Mouse (Mus musculus): ENCODE measurements around the gene Fcgbp.
A peak's percentile ranks its signal among the peaks of the same experiment; 100 is the strongest.
"Not testable (repeated sequence)": the region's sequence is repeated elsewhere in the genome, so short reads cannot be mapped to it uniquely, and the experiment has no call there.

The Fcgbp gene

DNA sequence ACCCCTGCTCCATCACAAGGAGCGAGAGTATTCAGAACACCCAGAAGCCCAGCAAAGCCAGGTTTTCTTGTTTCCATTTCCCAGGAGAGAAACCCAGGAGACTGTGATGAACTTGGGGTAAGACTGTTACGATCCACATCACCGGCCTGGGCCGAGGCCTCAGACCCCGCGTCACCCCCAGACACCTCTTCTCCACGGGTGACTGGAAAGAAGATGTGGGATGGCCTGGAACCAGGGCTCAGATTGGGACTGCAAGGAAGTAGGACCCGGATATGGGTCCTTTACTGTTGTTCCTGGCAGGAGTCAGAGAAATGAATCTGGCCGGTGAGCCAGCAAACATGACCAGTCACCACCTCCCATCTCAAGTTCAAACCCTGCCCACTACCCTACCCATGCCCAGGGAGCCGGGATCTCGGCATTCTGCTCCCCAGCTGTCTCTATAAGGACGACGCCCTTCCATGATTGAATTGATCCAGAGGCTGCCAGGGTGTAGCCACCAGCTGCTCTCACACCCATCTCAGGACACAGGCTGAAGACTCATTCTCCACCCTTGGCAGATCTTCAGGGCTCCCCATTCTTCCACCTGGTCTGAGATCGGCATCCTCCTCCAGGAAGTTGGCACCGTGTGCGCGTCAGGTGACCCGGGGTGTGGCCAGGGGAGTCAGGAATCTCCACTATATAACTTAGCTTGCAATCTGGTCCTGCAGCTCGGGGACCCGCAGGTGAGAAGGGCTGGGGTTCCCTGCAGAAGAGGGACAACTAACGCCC lies at the start of gene Fcgbp:
Gene Fcgbp (plus strand): TSS at position 706 of the 768 bp plus-strand sequence.
- no peak for DNase-seq (ENCODE audit: low read depth, low spot score)

DNA sequence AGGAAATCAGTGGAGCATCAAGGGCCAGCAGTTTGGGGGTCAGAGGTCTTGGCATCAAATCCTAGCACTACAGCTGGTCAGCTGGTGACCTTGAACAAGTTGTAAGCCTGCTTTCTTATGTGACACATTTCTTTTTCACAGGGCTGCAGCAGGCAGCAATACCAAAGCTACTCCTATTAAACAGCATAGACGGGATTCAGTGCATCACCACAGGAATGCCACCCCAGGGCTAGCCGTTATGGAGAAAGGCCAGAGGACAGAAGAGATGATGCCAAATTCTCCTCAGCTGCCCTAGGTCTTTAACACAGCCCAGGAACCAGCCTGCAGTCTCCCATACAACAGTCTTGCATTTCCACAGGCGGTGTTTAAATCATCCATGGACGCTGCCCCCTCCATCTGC lies 26.5 kb upstream of the Fcgbp start:
- DNase-seq (ENCODE audit: low read depth, low spot score): no peak

DNA sequence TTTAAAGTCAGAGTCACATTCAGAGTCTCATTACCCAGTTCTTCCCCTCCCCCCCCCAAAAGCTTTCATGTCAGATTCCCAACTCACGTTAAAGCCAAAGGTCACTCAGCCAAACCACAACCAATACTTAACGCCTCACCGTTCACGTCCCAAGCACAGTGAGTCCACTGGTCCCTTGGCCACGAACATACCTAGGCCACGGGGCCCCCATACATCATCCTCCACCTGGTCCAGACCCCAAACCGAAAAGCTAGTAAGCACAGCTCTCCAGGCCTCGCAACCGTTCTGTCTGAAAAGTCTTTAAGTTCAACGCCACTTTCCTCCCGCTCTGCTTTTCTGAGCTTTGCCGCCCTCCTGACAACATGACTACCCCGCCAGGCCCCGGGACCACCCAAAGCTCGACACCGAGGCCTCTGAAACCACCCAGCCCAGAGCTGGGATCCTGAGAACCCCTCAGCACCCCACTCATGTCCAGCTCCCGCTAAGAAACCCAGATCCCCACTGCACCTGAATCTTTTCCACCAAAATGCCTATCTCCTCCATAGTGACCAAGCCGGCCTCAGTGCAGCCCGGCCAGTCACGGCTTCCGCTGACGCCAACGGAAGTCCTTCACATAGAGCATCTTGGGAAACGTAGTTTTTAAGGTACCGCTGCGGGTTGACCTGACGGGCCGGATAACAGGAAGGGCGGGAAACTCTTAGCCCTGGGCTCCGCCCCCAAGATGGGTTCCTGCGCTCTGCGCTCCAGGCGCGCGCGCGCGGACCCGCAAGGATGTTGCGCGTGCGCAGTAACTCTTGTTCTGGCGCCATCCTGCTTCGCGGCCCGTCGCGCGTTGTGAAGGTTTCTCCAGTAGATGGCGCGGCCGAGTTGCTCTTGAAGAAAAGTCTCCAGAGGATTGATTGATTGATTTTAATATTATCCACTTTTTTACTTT lies 21.3 kb upstream of the Fcgbp start, which contains the start of gene Psmc4:
Gene Psmc4 (minus strand): TSS at position 626 of the 934 bp plus-strand sequence.
- DNase-seq (ENCODE audit: low read depth, low spot score): peak; percentile 99

DNA sequence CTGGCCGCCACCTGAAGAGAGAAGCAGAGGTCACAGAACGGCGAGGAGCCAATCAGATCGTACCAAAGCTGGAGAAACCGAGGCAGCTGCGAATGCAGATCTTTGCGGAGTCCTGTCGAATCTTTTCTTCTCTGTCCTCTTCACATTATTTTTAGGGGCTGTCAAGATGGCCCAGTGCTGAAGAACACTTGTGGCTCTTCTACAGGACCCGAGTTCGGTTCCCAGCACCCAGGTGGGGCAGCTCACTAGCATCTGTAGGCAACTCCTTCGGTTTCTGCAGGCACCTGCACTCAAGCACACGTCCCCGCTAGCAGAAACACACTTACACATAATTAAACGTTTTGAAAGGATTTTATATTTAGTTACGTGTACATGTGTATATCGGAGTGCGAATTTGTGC lies 20.5 kb upstream of the Fcgbp start:
- DNase-seq (ENCODE audit: low read depth, low spot score): no peak

DNA sequence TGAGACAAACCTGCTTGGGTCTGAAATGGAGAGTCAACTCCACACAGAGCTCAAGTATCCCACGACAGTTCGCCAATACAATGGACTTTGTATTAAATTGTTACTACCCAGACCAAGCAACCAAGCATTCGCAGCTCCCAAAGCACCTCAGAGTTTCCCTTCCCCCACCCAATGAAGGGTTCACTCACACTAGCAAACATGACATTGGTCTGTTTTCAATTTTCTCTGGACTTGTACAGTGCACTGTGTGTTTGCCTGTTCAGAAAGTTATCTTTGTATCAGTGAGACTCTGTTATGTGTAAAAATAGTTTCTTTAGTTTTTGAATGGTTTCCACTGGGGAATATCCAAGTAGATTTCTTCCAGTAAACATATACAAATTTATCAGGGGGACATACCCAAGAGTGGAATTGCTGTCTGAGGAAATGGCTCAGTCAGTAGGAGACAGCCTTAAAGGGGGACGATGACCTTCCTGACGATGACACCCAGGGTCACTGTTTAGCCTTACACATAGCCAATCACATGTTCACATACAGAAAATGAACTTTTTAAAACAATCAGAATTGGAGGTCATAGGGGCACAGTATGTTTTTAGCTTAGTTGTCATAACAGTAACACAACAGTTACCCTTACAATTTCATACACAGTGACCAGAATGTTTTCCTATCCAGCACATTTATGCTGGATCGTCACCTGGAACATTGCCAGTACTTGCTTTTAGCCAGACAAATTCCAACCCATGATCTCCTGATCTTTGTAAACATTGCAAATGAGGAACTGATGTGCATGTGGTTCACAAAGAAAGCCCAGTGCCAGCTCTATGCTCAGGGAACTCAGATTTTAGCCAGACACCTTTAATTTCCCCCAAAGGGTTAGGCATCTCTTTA lies 17.7 kb upstream of the Fcgbp start:
- no peak for DNase-seq (ENCODE audit: low read depth, low spot score)

DNA sequence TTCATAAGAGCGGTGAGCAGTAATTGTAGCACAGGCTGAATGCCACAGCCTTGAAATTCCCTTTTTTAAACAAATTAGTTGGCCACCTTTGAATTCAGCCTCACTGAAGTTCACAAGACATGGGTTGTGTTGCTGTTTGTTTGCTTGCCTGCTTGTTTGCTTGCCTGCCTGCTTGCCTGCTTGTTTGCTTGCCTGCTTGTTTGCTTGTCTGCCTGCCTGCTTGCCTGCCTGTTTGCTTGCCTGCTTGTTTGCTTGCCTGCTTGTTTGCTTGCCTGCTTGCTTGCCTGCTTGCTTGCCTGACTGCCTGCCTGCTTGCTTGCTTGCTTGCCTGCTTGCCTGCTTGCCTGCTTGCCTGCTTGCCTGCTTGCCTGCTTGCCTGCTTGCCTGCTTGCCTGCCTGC lies 11.1 kb upstream of the Fcgbp start:
- no peak for DNase-seq (ENCODE audit: low read depth, low spot score)

DNA sequence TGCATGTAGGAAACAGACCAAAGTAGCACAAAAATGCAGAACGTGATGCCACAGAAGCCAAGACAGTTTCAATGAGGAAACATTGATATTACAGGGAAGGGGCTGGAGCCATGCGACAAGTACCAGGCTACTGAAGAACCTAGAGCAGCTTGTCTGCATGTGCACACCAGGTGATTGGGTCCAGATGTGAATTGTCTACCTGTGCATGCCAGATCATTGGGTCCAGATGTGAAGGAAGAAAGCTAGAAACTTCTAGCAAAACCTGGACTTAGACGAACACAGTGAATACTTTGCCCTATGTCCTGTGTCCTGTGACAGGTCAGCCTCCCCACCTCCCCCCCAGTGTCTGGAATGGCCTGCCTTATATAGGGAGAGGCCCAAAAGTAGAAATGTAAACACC lies 2.4 kb upstream of the Fcgbp start:
- no peak for DNase-seq (ENCODE audit: low read depth, low spot score)

DNA sequence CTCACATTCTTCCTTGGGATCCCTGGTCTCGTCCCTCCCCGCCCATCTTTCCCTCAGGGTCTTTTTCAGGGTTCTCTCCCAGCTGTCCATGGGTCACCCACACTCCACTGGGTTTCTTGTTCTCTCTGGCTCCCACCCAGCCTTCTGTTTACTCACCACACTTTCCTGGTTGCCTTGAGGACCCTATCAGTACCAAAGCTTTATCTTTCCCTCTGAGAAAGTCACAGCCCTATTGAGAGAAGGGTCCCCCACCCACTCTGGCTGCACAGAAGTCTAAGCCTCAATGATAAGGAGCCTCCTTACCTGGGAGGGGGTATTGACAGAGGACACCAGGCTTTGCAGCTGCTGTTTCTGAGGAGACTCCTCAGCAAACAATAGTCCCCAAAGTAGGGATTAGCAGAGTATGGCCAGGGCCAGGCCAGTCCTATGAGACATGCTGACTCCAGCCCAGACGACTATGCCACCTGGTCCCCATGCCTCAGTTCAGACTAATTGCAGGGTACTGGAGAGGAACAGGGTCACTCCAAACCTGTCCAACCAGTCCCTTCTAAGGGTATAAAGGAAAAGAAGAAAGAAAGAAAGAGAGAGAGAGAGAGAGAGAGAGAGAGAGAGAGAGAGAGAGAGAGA lies 1.4 kb upstream of the Fcgbp start:
- DNase-seq (ENCODE audit: low read depth, low spot score): no peak

DNA sequence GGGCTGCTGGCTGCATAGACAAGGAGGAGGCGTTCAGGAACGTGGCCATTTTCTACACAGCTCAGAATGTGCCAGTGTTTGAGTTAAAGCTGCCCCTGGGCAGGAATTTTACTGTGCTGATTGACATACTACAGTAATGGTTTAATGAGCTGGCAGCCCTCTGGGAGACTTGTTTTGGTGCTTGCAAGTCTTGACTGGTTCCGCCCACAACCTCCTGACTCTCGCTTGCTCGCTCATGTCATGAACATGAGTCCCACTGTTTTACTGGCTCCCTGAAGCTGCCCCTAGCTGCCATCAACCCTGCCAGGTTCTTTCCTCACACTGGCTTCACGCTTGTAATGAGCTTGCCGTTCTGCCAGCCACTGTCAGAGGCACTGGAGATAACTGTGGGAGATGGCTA lies 13.2 kb downstream of the Fcgbp start:
- DNase-seq (ENCODE audit: low read depth, low spot score): no peak

DNA sequence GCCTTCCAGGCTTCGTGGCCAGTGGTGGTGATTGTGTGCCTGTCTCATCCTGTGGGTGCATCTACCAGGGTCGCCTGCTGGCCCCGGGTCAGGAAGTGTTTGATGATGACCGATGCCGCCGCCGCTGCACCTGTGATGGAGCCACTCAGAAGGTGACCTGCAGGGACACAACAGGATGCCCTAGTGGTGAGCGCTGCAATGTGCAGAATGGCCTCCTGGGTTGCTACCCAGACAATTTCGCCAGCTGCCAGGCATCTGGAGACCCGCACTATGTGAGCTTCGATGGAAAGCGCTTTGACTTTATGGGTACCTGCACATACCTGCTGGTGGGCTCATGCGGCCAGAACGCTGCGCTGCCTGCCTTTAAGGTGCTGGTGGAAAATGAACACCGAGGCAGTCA lies 15.2 kb downstream of the Fcgbp start:
- DNase-seq (ENCODE audit: low read depth, low spot score): peak; percentile 55

DNA sequence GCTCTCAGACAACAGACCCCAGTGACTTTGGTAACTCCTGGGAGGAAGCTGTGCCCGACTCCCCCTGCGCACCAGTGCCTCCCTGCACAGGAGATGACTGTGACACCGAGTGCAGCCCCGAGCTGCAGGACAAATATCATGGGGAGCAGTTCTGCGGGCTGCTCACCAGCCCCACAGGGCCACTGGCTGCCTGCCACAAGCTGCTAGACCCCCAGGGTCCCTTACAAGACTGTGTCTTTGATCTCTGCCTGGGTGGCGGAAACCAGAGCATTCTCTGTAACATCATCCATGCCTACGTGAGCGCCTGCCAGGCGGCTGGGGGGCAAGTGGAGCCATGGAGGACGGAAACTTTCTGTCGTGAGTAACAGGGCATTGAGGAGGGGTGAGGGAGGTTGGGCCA lies 22.5 kb downstream of the Fcgbp start:
- no peak for DNase-seq (ENCODE audit: low read depth, low spot score)

DNA sequence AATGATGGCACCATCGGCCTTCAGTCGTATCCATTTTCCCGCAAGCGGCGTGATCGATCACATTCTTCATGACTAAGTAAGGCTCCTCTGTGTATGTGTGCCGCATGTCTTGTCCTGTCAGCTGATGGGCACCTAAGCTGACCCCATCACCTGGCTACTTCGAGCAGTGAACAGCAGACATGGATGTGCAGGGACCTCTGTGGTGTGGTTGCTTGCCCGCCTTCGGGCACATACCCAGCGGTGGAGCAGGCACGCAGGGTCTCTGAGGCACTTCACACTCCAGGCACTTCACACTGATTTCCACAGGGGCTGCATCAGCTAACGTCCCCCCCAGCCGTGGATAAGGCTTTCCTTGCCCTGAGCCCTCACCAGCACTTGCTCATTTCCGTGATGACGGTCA lies 28.1 kb downstream of the Fcgbp start:
- no peak for DNase-seq (ENCODE audit: low read depth, low spot score)

DNA sequence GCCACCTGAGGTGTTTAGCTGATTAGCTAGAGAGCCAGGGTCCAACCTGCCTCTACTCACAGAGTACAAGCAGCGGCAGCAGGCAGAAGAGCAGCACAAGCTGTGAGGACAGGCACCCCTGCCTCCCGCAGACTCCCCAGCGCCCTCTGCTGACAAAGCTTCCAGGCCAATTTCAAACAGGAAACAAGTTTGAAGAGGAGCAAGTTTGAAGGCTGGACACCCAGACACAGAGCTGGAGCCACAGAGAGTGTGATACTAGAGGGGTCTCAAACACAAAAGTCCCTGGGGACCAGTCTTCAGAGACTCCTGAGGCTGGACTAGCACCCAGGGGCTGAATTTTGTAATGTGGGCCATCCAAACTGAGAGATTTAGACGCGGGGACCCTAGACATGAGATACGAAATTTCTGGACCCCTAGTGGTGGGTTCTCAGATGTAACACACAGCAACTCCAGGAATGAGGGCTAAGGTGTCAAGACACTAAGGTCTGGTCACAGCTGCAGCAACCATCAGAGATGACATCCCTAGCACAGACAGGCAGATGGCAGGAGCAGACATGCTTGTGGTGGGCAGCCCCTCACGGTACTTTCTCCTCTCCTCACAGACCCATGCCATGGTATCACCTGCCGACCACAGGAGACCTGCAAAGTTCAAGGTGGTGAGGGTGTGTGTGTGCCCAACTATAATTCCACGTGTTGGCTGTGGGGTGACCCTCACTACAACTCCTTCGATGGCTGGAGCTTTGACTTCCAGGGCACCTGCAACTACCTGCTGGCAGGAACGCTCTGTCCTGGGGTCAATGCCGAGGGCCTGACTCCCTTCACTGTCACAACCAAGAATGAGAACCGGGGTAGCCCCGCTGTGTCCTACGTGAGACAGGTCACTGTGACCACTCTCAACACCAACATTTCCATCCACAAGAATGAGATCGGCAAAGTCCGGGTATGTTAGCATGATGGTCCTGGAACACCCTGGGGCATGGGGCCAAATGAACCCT lies 29.9 kb downstream of the Fcgbp start:
- peak; percentile 89 for DNase-seq (ENCODE audit: low read depth, low spot score)

DNA sequence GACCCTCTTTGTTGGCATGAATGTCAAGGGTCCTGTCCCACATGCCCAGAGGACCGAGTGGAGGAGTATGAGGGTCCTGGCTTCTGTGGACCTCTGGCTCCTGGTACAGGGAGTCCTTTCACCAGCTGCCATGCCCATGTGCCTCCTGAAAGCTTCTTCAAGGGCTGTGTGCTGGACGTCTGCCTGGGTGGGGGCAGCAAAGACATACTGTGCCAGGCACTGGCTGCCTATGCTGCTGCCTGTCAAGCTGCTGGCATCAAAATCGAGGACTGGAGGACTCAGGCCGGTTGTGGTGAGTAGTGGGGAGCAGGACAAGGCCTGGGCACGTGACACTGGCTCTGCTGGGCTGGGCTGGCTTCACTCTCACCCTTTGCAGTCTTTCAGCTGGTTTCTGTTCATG lies 31.9 kb downstream of the Fcgbp start:
- DNase-seq (ENCODE audit: low read depth, low spot score): not testable (repeated sequence)

DNA sequence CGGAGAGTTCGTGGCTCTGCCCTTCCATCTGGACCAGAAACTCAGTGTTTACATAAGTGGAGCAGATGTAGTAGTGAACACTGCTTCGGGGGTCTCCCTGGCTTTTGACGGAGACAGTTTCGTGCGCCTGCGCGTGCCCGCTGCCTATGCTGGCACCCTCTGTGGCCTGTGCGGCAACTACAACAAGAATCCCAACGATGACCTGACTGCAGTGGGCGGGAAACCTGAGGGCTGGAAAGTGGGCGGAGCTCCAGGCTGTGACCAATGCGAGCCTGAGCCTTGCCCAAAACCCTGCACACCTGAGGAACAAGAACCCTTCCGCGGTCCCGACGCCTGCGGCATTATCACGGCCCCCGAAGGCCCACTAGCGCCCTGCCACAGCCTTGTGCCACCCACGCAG lies 33.6 kb downstream of the Fcgbp start:
- DNase-seq (ENCODE audit: low read depth, low spot score): peak; percentile 87

DNA sequence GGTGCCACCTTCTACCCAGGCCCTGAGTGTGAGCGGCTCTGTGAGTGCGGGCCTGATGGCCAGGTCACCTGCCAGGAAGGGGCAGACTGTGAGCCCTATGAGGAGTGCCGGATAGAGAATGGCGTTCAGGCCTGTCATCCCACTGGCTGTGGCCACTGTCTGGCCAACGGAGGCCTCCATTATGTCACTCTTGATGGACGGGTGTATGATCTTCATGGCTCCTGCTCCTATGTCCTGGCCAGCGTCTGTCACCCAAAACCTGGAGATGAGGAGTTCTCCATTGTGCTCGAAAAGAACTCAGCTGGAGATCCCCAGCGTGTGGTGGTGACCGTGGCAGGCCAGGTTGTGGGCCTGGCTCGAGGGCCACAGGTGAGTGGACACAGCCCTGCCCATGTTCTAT lies 35.2 kb downstream of the Fcgbp start:
- no peak for DNase-seq (ENCODE audit: low read depth, low spot score)

DNA sequence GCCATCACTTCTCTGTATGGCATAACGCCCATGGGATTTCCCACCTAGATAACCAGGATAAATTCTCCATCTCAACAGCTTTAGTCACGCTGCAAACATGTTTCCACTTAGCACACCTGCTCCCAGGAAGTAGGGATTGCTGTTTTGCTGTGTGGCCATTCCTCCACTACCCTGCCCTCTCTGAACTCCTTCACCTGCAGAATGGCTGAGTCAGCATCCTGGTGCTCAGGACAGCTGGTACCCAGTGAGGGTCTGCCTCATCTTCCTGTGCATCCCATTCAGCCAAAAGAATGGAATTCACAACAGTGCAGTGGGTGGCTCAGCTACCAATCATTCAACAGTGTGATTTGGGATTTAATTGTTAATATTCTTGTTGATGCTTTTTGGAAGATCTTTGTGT lies 43.6 kb downstream of the Fcgbp start:
- no peak for DNase-seq (ENCODE audit: low read depth, low spot score)

DNA sequence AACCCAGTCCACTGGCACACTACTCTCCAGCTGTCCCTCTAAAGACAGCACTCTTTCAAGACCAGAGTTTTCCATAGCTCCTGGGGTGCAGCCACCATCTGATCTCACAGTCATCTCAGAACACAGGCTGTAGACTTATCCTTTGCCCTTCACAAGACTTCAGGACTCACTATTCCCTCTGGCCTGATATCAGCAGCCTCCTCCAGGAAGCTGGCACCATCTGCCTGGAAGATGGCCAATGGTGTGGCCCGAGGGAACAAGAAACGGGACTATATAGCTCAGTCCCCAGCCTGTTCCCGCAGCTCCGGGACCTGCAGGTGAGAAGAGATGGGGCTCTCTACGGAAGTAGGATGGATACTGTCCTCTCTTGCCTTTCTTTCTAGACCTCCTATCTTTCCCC lies 58.1 kb downstream of the Fcgbp start, which contains the start of gene 9530053A07Rik:
Gene 9530053A07Rik (plus strand): TSS at position 301 of the 400 bp plus-strand sequence.
- no peak for DNase-seq (ENCODE audit: low read depth, low spot score)

DNA sequence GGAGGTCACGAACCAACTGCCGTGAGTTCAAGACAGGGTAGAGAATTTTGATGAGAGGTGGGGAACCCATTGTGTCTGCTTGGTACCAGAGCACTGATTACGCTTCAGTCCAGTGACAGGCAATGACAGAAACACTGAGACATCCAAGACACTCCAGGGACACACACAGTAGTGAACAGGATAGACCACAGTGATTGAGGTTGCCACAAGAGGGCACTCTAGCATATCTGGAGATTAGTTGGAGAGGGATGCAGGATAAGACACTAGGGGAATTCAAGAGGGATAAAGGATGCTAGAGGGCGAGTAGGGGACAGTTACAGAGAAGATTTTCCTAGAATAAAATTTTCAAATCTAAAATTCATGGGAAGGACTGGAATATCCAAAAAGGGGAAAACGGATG lies 66.6 kb downstream of the Fcgbp start:
- DNase-seq (ENCODE audit: low read depth, low spot score): peak; percentile 76

DNA sequence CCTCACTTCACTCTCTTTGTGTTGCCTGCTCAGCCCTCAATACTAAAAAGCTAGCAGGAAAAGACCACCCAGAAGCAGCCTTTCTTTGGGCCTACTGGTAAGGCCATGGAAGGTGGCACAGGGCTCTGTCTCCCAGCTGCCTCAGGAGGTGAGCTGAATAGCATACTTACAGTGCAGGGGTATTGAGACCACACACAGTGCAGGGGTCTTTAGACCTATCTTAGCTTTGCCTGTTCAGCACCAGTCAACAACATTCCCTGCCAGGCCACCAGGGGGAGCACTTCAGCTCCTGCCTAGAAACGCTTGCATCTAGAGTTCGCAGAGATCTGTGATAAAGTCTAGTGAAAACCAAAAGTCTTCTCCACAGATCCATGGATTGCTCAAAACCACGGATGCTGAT lies 77.2 kb downstream of the Fcgbp start:
- peak; percentile 81 for DNase-seq (ENCODE audit: low read depth, low spot score)

All from R1 (cell line).